Mouse (Mus musculus) kidney, adult 8-10 months (tissue): ENCODE results near the gene Kcnt1.
"Not testable (repeated sequence)": the region's sequence is repeated elsewhere in the genome, so short reads cannot be mapped to it uniquely, and the experiment has no call there.

ENCODE experiments used
- DNase-seq, 2 experiments: peaks; one replicate each; pipeline ENCODE4 v3.0.0; 2022

Kcnt1 gene

GRCm38 (mm10) chr2:25863337-25864131, at the start of gene Kcnt1:
Kcnt1 (plus strand) TSS chr2:25863734.
- DNase-seq, result peak; percentile 46 to 50

- DNase-seq, result not testable (repeated sequence)
These were observed 47.8 kb upstream of the Kcnt1 start, which contains the start of gene Glt6d1 for GRCm38 (mm10) chr2:25815748-25816147. Glt6d1 (minus strand) TSS chr2:25815848.

- no peak for DNase-seq
These were observed 40.7 kb upstream of the Kcnt1 start, which contains the start of gene Lcn9 for GRCm38 (mm10) chr2:25822806-25823205. Lcn9 (plus strand) TSS chr2:25823153.

DNA sequence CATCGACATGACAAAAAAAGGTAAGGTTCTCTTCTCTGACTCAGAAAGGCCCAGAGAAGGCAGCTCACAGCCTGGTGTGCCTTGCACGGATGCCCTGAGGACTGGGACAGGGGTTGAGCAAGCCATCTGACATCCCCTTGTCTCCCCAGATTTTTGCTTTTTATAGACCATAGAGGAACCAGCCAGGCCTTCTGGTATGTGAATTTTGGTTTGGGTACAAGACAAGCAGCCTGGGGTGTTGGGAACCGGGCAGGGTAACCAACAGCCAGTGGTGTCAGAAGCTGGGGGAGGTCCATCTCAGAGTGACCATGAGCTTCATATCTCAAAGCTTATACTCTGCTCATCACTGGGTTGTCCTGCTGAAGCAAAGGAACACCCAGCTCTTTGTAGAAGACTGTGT, 38.8 kb upstream of the Kcnt1 start:
- no peak for DNase-seq

DNA sequence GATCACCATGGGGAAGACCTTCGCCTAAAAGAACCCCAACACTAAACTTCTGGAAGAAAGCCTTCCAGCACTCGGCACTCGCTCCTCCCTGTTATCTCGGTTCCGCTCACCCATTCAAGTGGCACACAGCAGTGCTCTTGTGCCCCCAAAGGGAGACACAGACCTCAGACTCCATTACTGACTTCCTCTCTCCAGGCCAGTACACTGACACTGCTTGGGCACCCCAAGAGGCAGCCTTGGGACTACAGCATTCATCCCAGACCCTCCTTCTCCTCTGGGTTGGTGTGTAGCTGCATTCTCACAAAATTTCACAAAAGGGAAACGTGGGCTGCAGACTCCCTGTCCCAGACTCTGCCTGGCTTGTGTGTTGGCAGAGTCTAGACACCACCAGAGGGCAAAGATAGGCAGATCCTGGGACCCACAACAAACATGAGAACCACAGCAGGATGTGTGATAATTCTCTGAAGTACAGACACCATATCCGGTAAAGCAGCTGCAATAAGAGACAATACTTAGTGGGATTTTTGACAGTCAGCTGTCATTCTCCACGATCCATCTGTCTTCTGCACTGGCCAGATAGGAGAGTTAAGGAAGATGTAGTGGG, 35.1 kb upstream of the Kcnt1 start:
- DNase-seq, result no peak

DNA sequence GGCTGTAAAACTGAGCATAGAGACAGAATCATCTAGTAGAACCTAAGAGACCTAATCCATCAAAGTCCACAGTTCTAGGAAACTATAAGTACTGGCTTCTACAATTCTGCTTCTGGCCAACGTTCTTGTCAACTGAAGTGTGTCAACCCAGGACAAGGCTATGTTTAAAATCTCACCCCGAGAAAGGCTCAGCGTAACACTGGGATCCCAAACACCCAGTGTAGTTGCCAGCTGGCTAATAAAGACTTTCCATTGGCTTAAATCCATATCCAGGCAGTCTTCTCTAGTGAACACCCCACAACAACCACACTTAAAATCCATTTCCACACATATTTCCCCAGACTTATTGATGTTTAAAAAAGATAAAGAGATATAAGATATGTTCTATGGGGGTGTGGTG, 32.7 kb upstream of the Kcnt1 start:
- DNase-seq, result no peak

- DNase-seq, result peak; percentile 32 to 83
These were observed 27.2 kb upstream of the Kcnt1 start for GRCm38 (mm10) chr2:25836291-25836690.

DNA sequence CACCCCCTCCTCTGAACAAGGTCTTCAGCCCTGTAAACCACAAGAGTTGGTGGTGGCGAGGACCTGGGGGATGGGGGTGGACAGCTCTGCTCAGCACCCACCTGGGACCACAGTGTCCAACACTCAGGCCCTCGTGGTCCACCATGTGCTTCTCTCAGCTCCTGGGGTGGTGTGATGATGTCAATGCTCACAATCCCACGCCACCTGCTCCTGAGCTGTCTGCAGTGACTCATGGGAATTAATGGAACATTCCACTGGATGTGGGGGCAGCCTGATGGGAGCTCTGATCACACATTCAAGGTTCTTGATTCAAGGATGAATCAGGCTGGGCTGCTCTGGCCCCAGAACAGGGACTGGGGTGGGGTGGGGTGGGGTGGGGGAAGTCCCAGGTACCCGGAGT, 21.4 kb upstream of the Kcnt1 start:
- DNase-seq, result no peak

DNA sequence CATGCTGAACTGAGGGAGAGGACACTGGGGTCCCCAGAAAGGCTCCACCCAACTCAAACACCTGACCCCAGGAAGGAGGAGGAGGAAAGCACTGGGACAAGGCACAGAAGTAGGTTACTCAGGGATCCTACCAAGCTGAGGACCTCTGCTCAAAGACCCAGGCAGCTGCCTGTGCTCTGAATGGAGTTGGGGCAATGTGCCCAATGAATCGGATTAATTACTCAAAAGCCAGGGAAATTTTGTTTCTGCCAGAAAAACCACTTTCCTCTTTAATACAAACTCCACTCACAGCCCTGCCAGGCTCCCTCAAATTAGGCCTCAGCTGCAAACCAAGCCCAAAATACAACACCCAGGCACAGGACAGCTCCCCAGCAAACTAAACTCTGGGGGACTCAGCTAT, 20.8 kb upstream of the Kcnt1 start:
- DNase-seq, result no peak

GRCm38 (mm10) chr2:25844097-25844496, 19.4 kb upstream of the Kcnt1 start:
- no peak for DNase-seq

DNA sequence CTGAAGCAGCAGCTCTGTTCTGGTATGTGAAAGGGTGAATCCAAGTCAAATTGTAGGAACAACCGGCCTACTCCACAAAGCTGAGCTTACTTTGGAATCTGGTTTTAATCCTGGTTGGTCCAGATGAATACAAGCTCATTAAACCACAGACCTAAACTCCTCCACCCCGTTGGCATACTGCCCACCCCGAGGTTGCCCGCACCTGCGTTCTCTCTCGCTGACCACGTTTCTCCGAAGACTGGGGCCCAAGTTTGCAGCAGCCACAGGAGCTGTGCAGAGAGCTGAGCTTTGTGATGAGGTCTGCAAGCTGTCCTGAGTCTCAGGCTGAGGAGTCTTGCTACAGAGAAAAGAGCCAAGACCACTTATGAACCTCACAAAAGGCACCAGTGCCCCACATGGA, 17.0 kb upstream of the Kcnt1 start:
- no peak for DNase-seq

DNA sequence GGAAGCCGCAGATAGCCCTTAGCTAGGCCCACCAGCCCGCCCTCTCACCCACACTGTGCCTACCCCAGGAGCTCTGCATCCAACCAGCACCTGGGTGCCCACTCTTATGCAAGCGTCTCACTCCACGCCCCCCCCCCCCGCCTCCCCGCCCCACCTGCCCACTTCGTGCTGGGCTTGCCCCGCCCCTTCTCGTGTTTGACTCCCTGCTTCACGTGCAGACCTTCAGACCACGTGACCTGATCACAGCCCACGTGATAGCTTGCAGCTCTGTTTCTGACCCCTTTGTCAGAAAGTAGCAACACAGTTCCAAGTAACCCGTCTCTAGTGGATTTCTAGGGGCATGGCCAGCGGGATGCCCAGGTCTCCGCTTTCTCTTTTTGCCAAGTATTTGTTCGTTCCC, 16.3 kb upstream of the Kcnt1 start, which contains the start of gene Sohlh1:
Gene Sohlh1, minus strand, starts transcription at position 23 of the 400 bp plus-strand sequence.
- DNase-seq, result no peak

DNA sequence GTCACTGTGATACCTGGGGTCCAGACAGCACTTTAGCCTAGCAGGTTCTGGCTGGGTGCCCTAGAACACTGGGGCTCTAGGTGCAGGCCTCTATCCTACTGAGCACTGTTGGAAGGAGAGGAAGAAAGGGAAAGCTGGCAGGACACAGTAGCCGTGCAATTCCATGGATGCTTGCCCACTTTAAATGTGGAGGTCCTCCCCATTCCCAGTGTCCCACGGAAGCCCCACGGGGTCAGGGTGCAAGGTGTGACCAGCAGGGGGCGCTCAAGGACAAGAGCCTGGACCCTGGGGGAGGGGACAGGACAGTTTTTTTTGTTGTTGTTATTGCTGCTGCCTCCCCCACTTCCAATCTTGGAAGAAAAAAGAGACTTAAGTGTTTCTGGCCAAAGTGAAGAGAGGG, 13.2 kb upstream of the Kcnt1 start:
- DNase-seq, result peak in 1 of 2 experiments; percentile 50

- DNase-seq, result peak in 1 of 2 experiments; percentile 34
These were observed 10.9 kb upstream of the Kcnt1 start for GRCm38 (mm10) chr2:25852626-25853025.

- no peak for DNase-seq
These were observed 9.5 kb upstream of the Kcnt1 start for GRCm38 (mm10) chr2:25853998-25854397.

GRCm38 (mm10) chr2:25859891-25860290, 3.6 kb upstream of the Kcnt1 start:
- DNase-seq, result peak; percentile 16 to 40

GRCm38 (mm10) chr2:25862038-25862437, 1.5 kb upstream of the Kcnt1 start:
- DNase-seq, result peak; percentile 28 to 58

- no peak for DNase-seq
These were observed 751 bp upstream of the Kcnt1 start for GRCm38 (mm10) chr2:25862696-25863270.

DNA sequence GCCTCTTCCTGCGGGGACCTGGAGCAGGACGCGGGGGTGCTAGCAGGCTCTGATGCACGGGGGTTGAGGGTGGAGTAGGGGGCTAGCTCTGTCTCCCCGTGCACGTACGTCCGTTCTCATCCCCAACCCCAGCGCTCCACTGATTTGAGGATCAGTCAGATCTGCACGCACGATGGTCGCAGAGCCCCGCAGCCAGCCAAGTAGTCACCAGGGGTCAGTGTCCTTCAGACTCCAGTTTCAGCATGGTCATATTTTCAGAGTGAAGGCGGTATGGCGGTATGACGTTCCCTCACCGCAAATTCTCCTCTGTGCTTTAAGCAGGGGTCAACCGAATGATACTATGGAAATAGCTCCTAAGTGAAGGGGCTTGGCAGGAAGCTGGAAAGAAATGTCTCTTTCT, 696 bp downstream of the Kcnt1 start:
- DNase-seq, result no peak

GRCm38 (mm10) chr2:25865412-25865811, 1.9 kb downstream of the Kcnt1 start:
- no peak for DNase-seq

DNA sequence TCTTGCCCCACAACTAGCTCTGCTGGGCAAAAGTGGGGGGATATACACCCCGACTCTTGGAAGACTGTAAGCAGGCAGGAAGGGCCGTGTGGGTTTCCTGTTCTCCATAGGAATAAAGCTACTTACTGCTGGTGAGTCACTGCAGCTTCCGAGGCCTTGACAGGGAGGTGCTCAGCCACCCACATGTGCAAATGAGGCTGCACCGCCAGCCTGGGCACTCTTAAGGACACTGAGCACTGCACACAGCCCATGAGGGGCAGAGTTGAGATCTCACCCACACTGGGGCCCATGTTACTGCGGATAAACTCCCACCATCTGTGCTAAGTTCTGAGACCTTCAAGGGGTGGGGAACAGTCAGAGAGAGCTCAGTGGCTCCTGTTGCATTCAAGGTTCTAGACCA, 3.1 kb downstream of the Kcnt1 start:
- DNase-seq, result no peak

DNA sequence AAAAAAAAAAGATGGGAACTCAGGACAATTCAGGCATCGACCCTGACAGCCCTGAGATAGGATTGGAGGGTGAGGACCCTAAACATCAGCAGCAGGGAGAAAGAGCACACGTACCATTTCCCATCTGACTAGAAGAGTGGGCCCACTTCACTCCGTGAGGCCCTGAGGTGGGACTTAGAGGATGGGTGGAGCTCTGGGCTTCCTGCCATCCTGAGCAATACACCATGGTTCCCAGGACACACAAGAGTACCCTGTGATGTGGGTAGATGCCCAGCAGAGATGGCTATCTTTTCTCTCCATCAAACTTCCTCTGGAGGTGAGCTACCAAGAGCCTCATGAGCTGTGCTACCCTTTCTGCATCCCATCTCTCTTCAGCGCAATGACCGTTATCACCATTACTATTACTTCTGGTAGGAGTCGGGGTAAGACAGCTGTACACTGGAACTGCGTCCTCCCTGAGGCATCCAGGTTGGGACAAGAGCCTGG, 13.8 kb downstream of the Kcnt1 start:
- no peak for DNase-seq

- DNase-seq, result no peak
These were observed 14.3 kb downstream of the Kcnt1 start for GRCm38 (mm10) chr2:25877736-25878268.
